Mouse (Mus musculus) C2C12 (cell line): ENCODE data around the gene Dek. TPM values are rescaled to one million over a fixed set of nuclear protein-coding genes. Genes with fewer than 3 reads are reported as not detected.

Experiments
- H3K27me3 ChIP-seq: one replicate; pipeline ENCODE4 v1.6.1; 2011; ENCODE audit not compliant: control insufficient read depth, insufficient read depth, insufficient read length
- H3K36me3 ChIP-seq: one replicate; pipeline ENCODE4 v1.6.1; 2011; ENCODE audit not compliant: control insufficient read depth, insufficient read depth
- H3K4me3 ChIP-seq: one replicate; pipeline ENCODE4 v1.5.1; 2011; ENCODE audit warnings: mild to moderate bottlenecking, control low read depth; ENCODE audit not compliant: poor library complexity, insufficient read depth, severe bottlenecking
- H3K79me2 ChIP-seq: one replicate; pipeline ENCODE4 v1.6.1; 2011; ENCODE audit not compliant: control insufficient read depth, insufficient read depth
- H3K79me3 ChIP-seq: one replicate; pipeline ENCODE4 v1.6.1; 2011; ENCODE audit warnings: low read depth, control low read depth
- H3ac ChIP-seq: one replicate; pipeline ENCODE3; 2011; ENCODE audit warnings: low read depth; ENCODE audit not compliant: control insufficient read depth, insufficient read length
- CEBPB ChIP-seq: IDR thresholded peaks from one replicate; pipeline ENCODE4 v1.6.1; 2011; ENCODE audit warnings: low read depth, mild to moderate bottlenecking, control low read depth, moderate library complexity
- CTCF ChIP-seq: IDR thresholded peaks from one replicate; pipeline ENCODE4 v1.5.1; 2011; ENCODE audit not compliant: control insufficient read depth, insufficient read depth, insufficient read length
- FOSL1 ChIP-seq: IDR thresholded peaks from one replicate; pipeline ENCODE4 v1.8.0; 2011; ENCODE audit warnings: mild to moderate bottlenecking, low read length; ENCODE audit not compliant: poor library complexity, insufficient read depth, severe bottlenecking
- MAX ChIP-seq: IDR thresholded peaks from one replicate; pipeline ENCODE4 v1.6.1; 2011; ENCODE audit warnings: mild to moderate bottlenecking, control low read depth
- MYOD1 ChIP-seq: IDR thresholded peaks from one replicate; pipeline ENCODE4 v1.6.1; 2011; ENCODE audit warnings: low read depth; ENCODE audit not compliant: control insufficient read depth, insufficient read length
- MYOG ChIP-seq: IDR thresholded peaks from one replicate; pipeline ENCODE4 v1.6.1; 2011; ENCODE audit not compliant: control insufficient read depth, insufficient read length; ENCODE audit errors: extremely low read depth
- USF1 ChIP-seq: IDR thresholded peaks from one replicate; pipeline ENCODE4 v1.6.1; 2011; ENCODE audit warnings: low read depth, mild to moderate bottlenecking, control low read depth, moderate library complexity
- polyA plus RNA-seq: library from polyadenylated mRNA; unstranded; fragments of >200 nt; fragmentation: generic; extraction: Trizol; gene quantifications from one replicate; pipeline ENCODE4 v1.2.1, GENCODE M21; 2012; ENCODE audit warnings: missing spikeins

Gene Dek
- polyA plus RNA-seq, 1 experiment, result 34.9 TPM

- TF ChIP-seq USF1 (no peak), MYOD1 (no peak), CEBPB (no peak), MYOG (no peak), CTCF (no peak), MAX (no peak), FOSL1 (no peak)
- Histone ChIP-seq H3K36me3 (peaks cover 17% of the 10 kb centered on the region), H3K27me3 (no peaks in the 10 kb centered on the region), H3K4me3 (no peak overlapping the region), H3ac (no peak overlapping the region), H3K79me3 (no peaks in the 10 kb centered on the region), H3K79me2 (no peaks in the 10 kb centered on the region)
Measured at GRCm38 (mm10) chr13:47062756-47063155, 43.2 kb downstream of the Dek start.

GRCm38 (mm10) chr13:47056781-47057180 is 49.2 kb downstream of the Dek start:
- no peak overlapping the region for H3ac ChIP-seq
- H3K36me3 ChIP-seq, result peaks cover 3% of the 10 kb centered on the region
- no peak for TF ChIP-seq CTCF
- no peak for TF ChIP-seq MYOD1
- TF ChIP-seq MAX, result no peak
- TF ChIP-seq USF1, result no peak
- no peak for TF ChIP-seq MYOG
- no peak for TF ChIP-seq FOSL1
- no peak for TF ChIP-seq CEBPB
- H3K27me3 ChIP-seq, result no peaks in the 10 kb centered on the region
- H3K4me3 ChIP-seq, result no peak overlapping the region
- no peaks in the 10 kb centered on the region for H3K79me3 ChIP-seq
- H3K79me2 ChIP-seq, result no peaks in the 10 kb centered on the region

- H3K4me3 ChIP-seq, result no peak overlapping the region
- no peaks in the 10 kb centered on the region for H3K27me3 ChIP-seq
- TF ChIP-seq USF1, result no peak
- no peak for TF ChIP-seq MAX
- TF ChIP-seq MYOD1, result no peak
- TF ChIP-seq CTCF, result no peak
- TF ChIP-seq FOSL1, result no peak
- no peak for TF ChIP-seq CEBPB
- TF ChIP-seq MYOG, result no peak
- peaks cover 3% of the 10 kb centered on the region for H3K36me3 ChIP-seq
- no peaks in the 10 kb centered on the region for H3K79me3 ChIP-seq
- H3ac ChIP-seq, result no peak overlapping the region
- no peaks in the 10 kb centered on the region for H3K79me2 ChIP-seq
Measured at GRCm38 (mm10) chr13:47056126-47056525, 49.9 kb downstream of the Dek start.

- Histone ChIP-seq H3ac (no peak overlapping the region), H3K4me3 (no peak overlapping the region), H3K79me3 (no peaks in the 10 kb centered on the region), H3K79me2 (no peaks in the 10 kb centered on the region), H3K36me3 (peaks cover 6% of the 10 kb centered on the region), H3K27me3 (no peaks in the 10 kb centered on the region)
- no peak for TF ChIP-seq USF1
- TF ChIP-seq MYOG, result no peak
- TF ChIP-seq MYOD1, result no peak
- no peak for TF ChIP-seq MAX
- no peak for TF ChIP-seq CEBPB
- TF ChIP-seq FOSL1, result no peak
- no peak for TF ChIP-seq CTCF
Measured at GRCm38 (mm10) chr13:47053971-47054370, 52.0 kb downstream of the Dek start.

- peaks cover 6% of the 10 kb centered on the region for H3K36me3 ChIP-seq
- TF ChIP-seq CEBPB (no peak), USF1 (no peak), MYOD1 (no peak), CTCF (no peak), MYOG (no peak), FOSL1 (no peak), MAX (no peak)
- no peaks in the 10 kb centered on the region for H3K27me3 ChIP-seq
- H3K79me3 ChIP-seq, result no peaks in the 10 kb centered on the region
- H3ac ChIP-seq, result no peak overlapping the region
- no peak overlapping the region for H3K4me3 ChIP-seq
- peaks cover under 1% of the 10 kb centered on the region for H3K79me2 ChIP-seq
Measured at GRCm38 (mm10) chr13:47050009-47050408, 56.0 kb downstream of the Dek start.

- Histone ChIP-seq H3K36me3 (peaks cover 3% of the 10 kb centered on the region), H3K79me3 (peaks cover 6% of the 10 kb centered on the region), H3K79me2 (peaks cover 12% of the 10 kb centered on the region), H3K4me3 (no peak overlapping the region), H3K27me3 (no peaks in the 10 kb centered on the region), H3ac (no peak overlapping the region)
- no peak for TF ChIP-seq MYOD1
- TF ChIP-seq CTCF, result no peak
- TF ChIP-seq FOSL1, result no peak
- no peak for TF ChIP-seq USF1
- no peak for TF ChIP-seq CEBPB
- TF ChIP-seq MYOG, result no peak
Measured at GRCm38 (mm10) chr13:47047996-47048395, 58.0 kb downstream of the Dek start.
